Mouse (Mus musculus) embryonic facial prominence, embryonic 14.5 days (tissue): ENCODE measurements at regions not wholly inside any gene's neighbourhood (a gene's known extent, or its start where the extent isn't known, plus 50 kb on each side); places are given as distances from the start of the nearest gene placed in this dataset.
A peak's percentile ranks its signal among the peaks of the same experiment; 100 is the strongest.

Source experiments
- ATAC-seq: fragments of 200-750 bp; cut with Nextera tagmentation; 2 replicates; pipeline ENCODE4 v1.8.0; 2017; ENCODE audit warnings: low read depth, moderate number of reproducible peaks, moderate TSS enrichment
- DNase-seq: peaks from one replicate; pipeline ENCODE4 v3.0.0-alpha.2; 2015; ENCODE audit warnings: low spot score
- H3K27ac ChIP-seq: fragments of 300-500 bp; sonication (generic); replicated peaks from 2 replicates; pipeline ENCODE4 v1.5.1; 2014; ENCODE audit warnings: low read depth, mild to moderate bottlenecking, low read length, moderate library complexity
- H3K27me3 ChIP-seq: fragments of 300-500 bp; sonication (generic); replicated peaks from 2 replicates; pipeline ENCODE4 v1.6.1; 2014; ENCODE audit warnings: low read length; ENCODE audit not compliant: control insufficient read depth, insufficient read depth
- H3K36me3 ChIP-seq: fragments of 300-500 bp; sonication (generic); 2 replicates; pipeline ENCODE4 v1.6.1; 2014; ENCODE audit warnings: low read length, mixed read lengths; ENCODE audit not compliant: control insufficient read depth, insufficient read depth
- H3K4me1 ChIP-seq: fragments of 300-500 bp; sonication (generic); 2 replicates; pipeline ENCODE4 v1.6.1; 2014; ENCODE audit warnings: antibody characterized with exemption, low read length; ENCODE audit not compliant: control insufficient read depth, insufficient read depth
- H3K4me2 ChIP-seq: fragments of 300-500 bp; sonication (generic); 2 replicates; pipeline ENCODE4 v1.6.1; 2014; ENCODE audit warnings: low read depth, mild to moderate bottlenecking, low read length, moderate library complexity, mixed read lengths
- H3K4me3 ChIP-seq: fragments of 300-500 bp; sonication (generic); 2 replicates; pipeline ENCODE4 v1.5.1; 2014; ENCODE audit warnings: low read depth, mild to moderate bottlenecking, low read length
- H3K9ac ChIP-seq: fragments of 300-500 bp; sonication (generic); 2 replicates; pipeline ENCODE4 v1.6.1; 2014; ENCODE audit warnings: low read depth, mild to moderate bottlenecking, low read length, moderate library complexity, mixed read lengths
- H3K9me3 ChIP-seq: fragments of 300-500 bp; sonication (generic); 2 replicates; pipeline ENCODE4 v1.6.1; 2016; ENCODE audit warnings: low read length; ENCODE audit not compliant: control insufficient read depth
- WGBS: fragments of 180-500 bp; shearing (Covaris S2); extraction: QIAGEN DNeasy Blood & Tissue Kit; methylation state at CpG from one replicate; pipeline ENCODE4 v1.1.7; 2014; 5-methylcytosine and 5-hydroxymethylcytosine counted together

DNA sequence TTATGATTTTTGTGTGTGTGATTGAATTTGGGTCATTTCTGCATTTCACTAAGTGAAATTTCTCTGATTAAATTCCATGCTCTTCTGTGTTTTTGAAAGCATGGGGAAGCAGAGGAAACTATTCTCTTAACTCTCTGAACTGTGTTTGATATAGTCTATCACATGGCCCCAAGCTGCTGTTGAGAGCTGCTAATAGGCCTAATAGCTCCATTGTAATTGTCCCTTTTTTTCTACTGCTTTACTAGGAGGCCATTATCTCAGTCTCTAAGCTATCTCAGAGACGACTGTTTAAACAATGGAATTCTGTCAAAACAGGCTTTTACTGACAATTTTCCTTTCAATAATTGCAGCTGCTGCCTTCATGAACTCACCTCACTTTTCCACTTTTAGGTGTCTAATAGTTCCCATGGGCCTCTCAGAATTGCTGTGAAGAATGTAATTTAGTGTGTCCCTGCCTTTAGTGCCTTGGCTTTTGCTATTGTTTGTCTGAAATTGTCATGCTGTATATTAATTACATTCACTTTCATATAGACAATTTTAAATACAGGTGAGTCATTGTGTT lies 721.5 kb upstream of the Kcnd2 start:
- H3K27me3 ChIP-seq, result no peaks in the 10 kb centered on the region
- no peak overlapping the region for H3K27ac ChIP-seq
- H3K4me3 ChIP-seq, result no peak overlapping the region
- H3K4me2 ChIP-seq, result no peak overlapping the region
- H3K36me3 ChIP-seq, result no peaks in the 10 kb centered on the region
- DNase-seq (peak; percentile 2), ATAC-seq (peak; percentile 55; the same call in 1 of the 2 replicates)
- H3K4me1 ChIP-seq, result no peaks in the 10 kb centered on the region
- H3K9ac ChIP-seq, result no peak overlapping the region
- H3K9me3 ChIP-seq, result no peaks in the 10 kb centered on the region
- 31% methylated on average over 1 of the region's 1 CpGs for WGBS

GRCm38 (mm10) chr6:20502338-20503079 lies 712.8 kb upstream of the Kcnd2 start:
- Histone ChIP-seq H3K9me3 (no peaks in the 10 kb centered on the region), H3K4me2 (no peak overlapping the region), H3K9ac (no peak overlapping the region), H3K4me3 (no peak overlapping the region), H3K4me1 (no peaks in the 10 kb centered on the region), H3K27ac (no peak overlapping the region), H3K36me3 (no peaks in the 10 kb centered on the region), H3K27me3 (no peaks in the 10 kb centered on the region)
- no peak for DNase-seq
- ATAC-seq, result no peak
- 75% methylated on average over 5 of the region's 5 CpGs for WGBS
